Mouse (Mus musculus) lung, postnatal 36 days (tissue): ENCODE data around the gene Aes.

Experiments
- DNase-seq: peaks from one replicate; pipeline ENCODE4 v3.0.0; 2022; ENCODE audit warnings: mixed read lengths

Aes gene

GRCm38 (mm10) chr10:81545161-81545747, 14.0 kb upstream of the Aes start, which contains the start of gene Gna11:
TSS of gene Gna11 (minus strand) at chr10:81545190.
- DNase-seq, result peak; percentile 99

GRCm38 (mm10) chr10:81546332-81546731, 13.0 kb upstream of the Aes start:
- no peak for DNase-seq

GRCm38 (mm10) chr10:81546788-81547571, 12.3 kb upstream of the Aes start:
- DNase-seq, result no peak

GRCm38 (mm10) chr10:81548944-81549343, 10.3 kb upstream of the Aes start:
- DNase-seq, result peak; percentile 51

GRCm38 (mm10) chr10:81550257-81550656, 9.0 kb upstream of the Aes start:
- DNase-seq, result peak; percentile 80

GRCm38 (mm10) chr10:81551597-81552102, 7.6 kb upstream of the Aes start:
- DNase-seq, result peak; percentile 96

- peak; percentile 56 for DNase-seq
Observed at GRCm38 (mm10) chr10:81553232-81553631, 6.1 kb upstream of the Aes start.

- no peak for DNase-seq
Observed at GRCm38 (mm10) chr10:81553807-81554755, 5.2 kb upstream of the Aes start.

- DNase-seq, result no peak
Observed at GRCm38 (mm10) chr10:81556282-81556681, 3.0 kb upstream of the Aes start.

- no peak for DNase-seq
Observed at GRCm38 (mm10) chr10:81557491-81557890, 1.8 kb upstream of the Aes start.

GRCm38 (mm10) chr10:81559627-81560539, 595 bp downstream of the Aes start:
- DNase-seq, result peak; percentile 72

- DNase-seq, result peak; percentile 72
Observed at GRCm38 (mm10) chr10:81560719-81561459, 1.6 kb downstream of the Aes start.

GRCm38 (mm10) chr10:81562411-81562810, 3.1 kb downstream of the Aes start:
- no peak for DNase-seq

GRCm38 (mm10) chr10:81563481-81563880, 4.2 kb downstream of the Aes start:
- no peak for DNase-seq

GRCm38 (mm10) chr10:81564216-81564615, 4.9 kb downstream of the Aes start:
- peak; percentile 71 for DNase-seq

GRCm38 (mm10) chr10:81564734-81565133, 5.4 kb downstream of the Aes start:
- peak; percentile 77 for DNase-seq

- no peak for DNase-seq
Observed at GRCm38 (mm10) chr10:81565257-81566228, 6.3 kb downstream of the Aes start.

GRCm38 (mm10) chr10:81568381-81569191, 9.3 kb downstream of the Aes start:
- DNase-seq, result peak; percentile 52
